Mouse (Mus musculus) adrenal gland, postnatal 36 days (tissue): ENCODE data around the gene Grik5. TPM values are rescaled to one million over a fixed set of nuclear protein-coding genes. Genes with fewer than 3 reads are reported as not detected.
A peak's percentile ranks its signal among the peaks of the same experiment; 100 is the strongest.

Experiments
- DNase-seq, 2 experiments: peaks; one replicate each; pipeline ENCODE4 v3.0.0; 2021; ENCODE audit warnings: mixed read lengths in 1 of 2
- microRNA-seq: library from miRNA; unstranded; fragments of <30 nt; microRNA quantifications from one replicate; pipeline ENCODE4 v1.2.0, GENCODE M21; 2021
- total RNA-seq, 2 experiments: library from RNA; stranded (reverse); gene quantifications; 2 replicates each; pipeline ENCODE4 v1.2.3; 2021

The Grik5 gene
- total RNA-seq, 2 experiments from 2014 or later: 13.4 to 16.9 TPM

- DNase-seq: no peak
These were observed 86.3 kb downstream of the Grik5 start for GRCm38 (mm10) chr7:24985799-24986198.

GRCm38 (mm10) chr7:24984307-24984706 is 87.8 kb downstream of the Grik5 start:
- no peak for DNase-seq

- no peak for DNase-seq
These were observed 88.8 kb downstream of the Grik5 start for GRCm38 (mm10) chr7:24983396-24983795.

- DNase-seq: no peak
These were observed 91.7 kb downstream of the Grik5 start for GRCm38 (mm10) chr7:24980439-24980838.

- no peak for DNase-seq
These were observed 93.4 kb downstream of the Grik5 start for GRCm38 (mm10) chr7:24978781-24979180.

GRCm38 (mm10) chr7:24974893-24975595 is 97.1 kb downstream of the Grik5 start:
- DNase-seq: peak; percentile 25 to 52

- DNase-seq: no peak
These were observed 98.2 kb downstream of the Grik5 start for GRCm38 (mm10) chr7:24973902-24974301.

GRCm38 (mm10) chr7:24973208-24973607 is 98.9 kb downstream of the Grik5 start:
- no peak for DNase-seq

GRCm38 (mm10) chr7:24971972-24972893 is 99.9 kb downstream of the Grik5 start, which contains the start of gene Rabac1:
Gene Rabac1, minus strand, starts transcription at chr7:24972754.
- DNase-seq: peak; percentile 91 to 93

- peak; percentile 41 to 52 for DNase-seq
These were observed 100.7 kb downstream of the Grik5 start for GRCm38 (mm10) chr7:24971261-24971971.

- DNase-seq: no peak
These were observed 101.8 kb downstream of the Grik5 start for GRCm38 (mm10) chr7:24970341-24970740.

- no peak for DNase-seq
These were observed 102.3 kb downstream of the Grik5 start for GRCm38 (mm10) chr7:24969805-24970204.

GRCm38 (mm10) chr7:24968463-24968862 is 103.7 kb downstream of the Grik5 start:
- no peak for DNase-seq

GRCm38 (mm10) chr7:24967966-24968365 is 104.2 kb downstream of the Grik5 start:
- no peak for DNase-seq

GRCm38 (mm10) chr7:24964897-24965535 is 107.1 kb downstream of the Grik5 start:
- peak; percentile 79 to 86 for DNase-seq

- DNase-seq: no peak
These were observed 107.9 kb downstream of the Grik5 start for GRCm38 (mm10) chr7:24964288-24964687.

Small RNA genes lying within 50 kb of the gene (microRNA-seq; reads per million reads assigned to microRNA genes)
- gene Mir6537 (not detected), gene Mir7046 (2.2 reads per million), gene Mir7047 (2.0 reads per million)

Other genes starting within 250 kb of the Grik5 start
- not detected for gene Gm9844, start 210.1 kb downstream of the Grik5 start, total RNA-seq
- not detected for gene Lypd4, start 202.4 kb downstream of the Grik5 start, total RNA-seq
- gene Dmrtc2, start 202.3 kb downstream of the Grik5 start, total RNA-seq: not detected
- 1,000 to 10,000 TPM in 1 of 2 experiments, 100 to 1,000 TPM in 1; 964 to 1,011 TPM for gene Rps19, start 188.0 kb downstream of the Grik5 start, total RNA-seq
- under 1 TPM; 0.20 to 0.26 TPM for gene Cd79a, start 175.0 kb downstream of the Grik5 start, total RNA-seq
- gene Arhgef1, start 169.4 kb downstream of the Grik5 start, total RNA-seq: 10 to 100 TPM; 79.5 to 91.5 TPM
- gene Gm4881, start 127.9 kb downstream of the Grik5 start, total RNA-seq: not detected
- 100 to 1,000 TPM; 325 to 361 TPM for gene Rabac1, start 99.6 kb downstream of the Grik5 start, total RNA-seq
- gene Atp1a3, start 66.4 kb downstream of the Grik5 start, total RNA-seq: 100 to 1,000 TPM in 1 of 2 experiments, 10 to 100 TPM in 1; 69.6 to 106 TPM
- 10 to 100 TPM; 20.6 to 20.9 TPM for gene Zfp574, start 221 bp upstream of the Grik5 start, total RNA-seq
- gene Pou2f2, start 107.4 kb upstream of the Grik5 start, total RNA-seq: 1 to 10 TPM in 1 of 2 experiments, under 1 TPM in 1; 0.86 to 1.3 TPM
- gene Dedd2, start 148.3 kb upstream of the Grik5 start, total RNA-seq: 10 to 100 TPM; 16.7 to 17.7 TPM
- gene Zfp526, start 149.1 kb upstream of the Grik5 start, total RNA-seq: 1 to 10 TPM; 9.3 to 9.4 TPM
- gene Gsk3a, start 165.5 kb upstream of the Grik5 start, total RNA-seq: 10 to 100 TPM; 93.3 to 96.7 TPM
- 10 to 100 TPM; 25.4 to 40.9 TPM for gene Erf, start 178.4 kb upstream of the Grik5 start, total RNA-seq
- gene Cic, start 195.4 kb upstream of the Grik5 start, total RNA-seq: 100 to 1,000 TPM in 1 of 2 experiments, 10 to 100 TPM in 1; 94.8 to 116 TPM
- gene Pafah1b3, start 225.6 kb upstream of the Grik5 start, total RNA-seq: 10 to 100 TPM; 32.7 to 34.0 TPM
- gene Prr19, start 229.1 kb upstream of the Grik5 start, total RNA-seq: not detected
- gene Tmem145, start 233.8 kb upstream of the Grik5 start, total RNA-seq: 1 to 10 TPM; 1.5 to 1.6 TPM
- gene Megf8, start 244.8 kb upstream of the Grik5 start, total RNA-seq: 10 to 100 TPM; 43.7 to 51.3 TPM